ENCODE assay signal across 8 mouse cellular contexts in the genomic region with DNA sequence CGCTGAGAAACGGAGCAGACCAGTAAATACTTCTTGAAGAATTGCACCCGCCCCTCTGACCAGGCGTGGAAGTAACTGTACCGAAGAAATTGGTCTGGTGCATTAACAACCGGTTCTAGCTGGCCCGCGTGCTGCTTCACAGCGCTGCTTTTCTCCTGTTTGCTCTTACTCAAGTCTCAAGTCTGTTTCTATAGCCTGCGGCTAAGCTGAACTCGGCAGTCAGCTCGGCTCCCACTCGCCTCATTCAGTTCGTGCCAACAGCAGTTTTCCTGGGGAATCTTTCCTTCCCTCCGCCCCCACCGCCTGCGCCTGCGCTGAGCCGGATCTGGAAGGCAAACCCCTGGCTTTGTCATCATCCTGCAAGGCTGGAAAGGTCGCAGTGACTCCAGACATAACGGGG. TPM values are rescaled to one million over a fixed set of nuclear protein-coding genes. Genes with fewer than 3 reads are reported as not detected.
DNase-seq lines count a peak whose midpoint lies in the region; ATAC-seq and TF ChIP-seq lines count a peak whose summit lies in the region.

No protein-coding gene starts in this region.

- no peaks in the 10 kb centered on the region for H3K27me3 ChIP-seq in embryonic facial prominence, embryonic 11.5 days (ENCODE audit: control insufficient read depth, insufficient read depth, low read length)
- peaks cover 2% of the 10 kb centered on the region; the same call in 1 of the 2 replicates for H3K27me3 ChIP-seq in intestine, embryonic 16.5 days (replicated peaks; ENCODE audit: control insufficient read depth, insufficient read depth, low read length)
- H3K27me3 ChIP-seq in midbrain, embryonic 14.5 days (ENCODE audit: control insufficient read depth, insufficient read depth, low read length) = no peaks in the 10 kb centered on the region
- H3K27me3 ChIP-seq in testis, adult 2 months (ENCODE audit: control insufficient read depth, insufficient read depth, low read length) = no peaks in the 10 kb centered on the region

- no peaks in the 10 kb centered on the region for H3K9me3 ChIP-seq in embryonic facial prominence, embryonic 11.5 days (replicated peaks; ENCODE audit: control insufficient read depth, low read length)
- H3K9me3 ChIP-seq in intestine, embryonic 16.5 days (ENCODE audit: control insufficient read depth, low read length) = no peaks in the 10 kb centered on the region
- no peaks in the 10 kb centered on the region; the same call in 1 of the 2 replicates for H3K9me3 ChIP-seq in midbrain, embryonic 14.5 days (ENCODE audit: control insufficient read depth, low read length)

- no peaks in the 10 kb centered on the region for H3K4me1 ChIP-seq in embryonic facial prominence, embryonic 11.5 days (ENCODE audit: control insufficient read depth, insufficient read depth, low read length)
- peaks cover 10% of the 10 kb centered on the region for H3K4me1 ChIP-seq in intestine, embryonic 16.5 days (ENCODE audit: control insufficient read depth, insufficient read depth, low read length)
- peaks cover 22% of the 10 kb centered on the region for H3K4me1 ChIP-seq in midbrain, embryonic 14.5 days (ENCODE audit: control insufficient read depth, insufficient read depth, low read length)
- H3K4me1 ChIP-seq in testis, adult 2 months (ENCODE audit: control insufficient read depth, insufficient read depth, low read length) = peaks cover 11% of the 10 kb centered on the region

- peak overlapping the region; percentile 37 for H3K4me2 ChIP-seq in embryonic facial prominence, embryonic 11.5 days (ENCODE audit: low read depth, low read length)
- peak overlapping the region; percentile 77 for H3K4me2 ChIP-seq in intestine, embryonic 16.5 days (ENCODE audit: low read depth, low read length)
- peak overlapping the region; percentile 37 for H3K4me2 ChIP-seq in midbrain, embryonic 14.5 days (ENCODE audit: low read length)

- intact Hi-C loops in left cerebral cortex, postnatal 4 days (cut with DNase I) = no loop called here

- no peak for TF ChIP-seq POLR2A in testis, adult 2 months (IDR thresholded peaks at IDR 0.05; ENCODE audit: control insufficient read depth, low read depth, low read length)

- TF ChIP-seq CTCF in testis, adult 2 months (IDR thresholded peaks at IDR 0.05; ENCODE audit: control insufficient read depth, insufficient read depth, insufficient replicate concordance, low read depth, low read length) = no peak

- no peak overlapping the region for H3K27ac ChIP-seq in embryonic facial prominence, embryonic 11.5 days (replicated peaks; ENCODE audit: low read depth, low read length)
- H3K27ac ChIP-seq in intestine, embryonic 16.5 days (ENCODE audit: low read length) = no peak overlapping the region
- peak overlapping the region; percentile 27; the same call in 1 of the 2 replicates for H3K27ac ChIP-seq in midbrain, embryonic 14.5 days (replicated peaks; ENCODE audit: low read depth, low read length)
- no peak overlapping the region for H3K27ac ChIP-seq in testis, adult 2 months (ENCODE audit: control insufficient read depth, insufficient read depth, low read depth, low read length)

- peak; percentile 93 for DNase-seq in ZHBTc4 (ENCODE audit: low read depth, low spot score)
- DNase-seq in embryonic facial prominence, embryonic 11.5 days (ENCODE audit: low spot score) = peak; percentile 72
- peak; percentile 47 to 64 for DNase-seq in gastrocnemius, postnatal 4 days (ENCODE audit: low spot score in 2 of 2)
- peak; percentile 75 for DNase-seq in left cerebral cortex, postnatal 4 days
- DNase-seq in midbrain, embryonic 14.5 days = peak; percentile 83

- 0 out of 2 replicates have a peak, but pooled peaks have one; percentile 14 for ATAC-seq in embryonic facial prominence, embryonic 11.5 days (replicated peaks; ENCODE audit: insufficient number of reproducible peaks, low FRiP score, low TSS enrichment, low read depth)
- ATAC-seq in intestine, embryonic 16.5 days = peak; percentile 58; the same call in 1 of the 2 replicates
- ATAC-seq in midbrain, embryonic 14.5 days (ENCODE audit: low FRiP score, low TSS enrichment) = peak; percentile 66; the same call in 1 of the 2 replicates
- no peak for ATAC-seq in granulocyte monocyte progenitor cell, adult 5-6 weeks (replicated peaks; ENCODE audit: poor library complexity, severe bottlenecking)

- H3K9ac ChIP-seq in embryonic facial prominence, embryonic 11.5 days (replicated peaks; ENCODE audit: low read length) = peak overlapping the region; percentile 48; the same call in 1 of the 2 replicates
- H3K9ac ChIP-seq in intestine, embryonic 16.5 days (ENCODE audit: low read depth, low read length) = peak overlapping the region; percentile 46
- no peak overlapping the region; the same call in 1 of the 2 replicates for H3K9ac ChIP-seq in midbrain, embryonic 14.5 days (replicated peaks; ENCODE audit: low read length)

- WGBS in embryonic facial prominence, embryonic 11.5 days = 21% methylated on average over 21 of the region's 21 CpGs
- WGBS in intestine, embryonic 16.5 days = 12% methylated on average over 21 of the region's 21 CpGs
- WGBS in midbrain, embryonic 14.5 days = 21% methylated on average over 21 of the region's 21 CpGs

- H3K4me3 ChIP-seq in embryonic facial prominence, embryonic 11.5 days (ENCODE audit: low read depth, low read length) = peak overlapping the region; percentile 17; the same call in 1 of the 2 replicates
- peak overlapping the region; percentile 42 for H3K4me3 ChIP-seq in intestine, embryonic 16.5 days (ENCODE audit: low read length)
- H3K4me3 ChIP-seq in midbrain, embryonic 14.5 days (replicated peaks; ENCODE audit: low read depth, low read length) = no peak overlapping the region
- peak overlapping the region; percentile 36; the same call in 1 of the 2 replicates for H3K4me3 ChIP-seq in testis, adult 2 months (ENCODE audit: control insufficient read depth, low read depth, low read length)

- H3K36me3 ChIP-seq in embryonic facial prominence, embryonic 11.5 days (replicated peaks; ENCODE audit: control insufficient read depth, insufficient read depth, low read depth, low read length) = no peaks in the 10 kb centered on the region
- H3K36me3 ChIP-seq in intestine, embryonic 16.5 days (ENCODE audit: control insufficient read depth, insufficient read depth, low read length) = no peaks in the 10 kb centered on the region
- H3K36me3 ChIP-seq in midbrain, embryonic 14.5 days (ENCODE audit: control insufficient read depth, insufficient read depth, low read length) = no peaks in the 10 kb centered on the region
- H3K36me3 ChIP-seq in testis, adult 2 months (ENCODE audit: control insufficient read depth, insufficient read depth, low read length) = no peaks in the 10 kb centered on the region

RNA-seq across cellular contexts. Expression of gene Bcl9, which starts 14.3 kb away (rescaled TPM):
- 68.1 and 74.0 TPM in 2 replicates for polyA plus RNA-seq in embryonic facial prominence, embryonic 11.5 days (2014; fragmentation: Nextera tagmentation; extraction: Ambion mirVana)
- 10 to 100 TPM; 24.1 to 26.5 TPM for total RNA-seq in gastrocnemius, postnatal 4 days (2021)
- 35.9 and 37.4 TPM in 2 replicates for polyA plus RNA-seq in intestine, embryonic 16.5 days (2015; fragmentation: Nextera tagmentation; extraction: Ambion mirVana)
- total RNA-seq in left cerebral cortex, postnatal 4 days (2021) = 100 to 1,000 TPM; 106 to 107 TPM
- 82.5 and 100 TPM in 2 replicates for polyA plus RNA-seq in midbrain, embryonic 14.5 days (2014; fragmentation: Nextera tagmentation; extraction: Ambion mirVana)
- polyA plus RNA-seq in testis, adult 2 months (2012; rRNA removed) = 8.6 and 9.1 TPM in 2 replicates
- 25.3 and 43.8 TPM in 2 replicates for total RNA-seq in granulocyte monocyte progenitor cell, adult 5-6 weeks (2014; fragmentation: Nextera tagmentation)
- 3.5 and 6.2 TPM in 2 replicates for total RNA-seq in granulocyte monocyte progenitor cell, adult 5-6 weeks (2017)
